Mouse (Mus musculus): ENCODE results near the gene Agbl1.

Gene Agbl1

DNA sequence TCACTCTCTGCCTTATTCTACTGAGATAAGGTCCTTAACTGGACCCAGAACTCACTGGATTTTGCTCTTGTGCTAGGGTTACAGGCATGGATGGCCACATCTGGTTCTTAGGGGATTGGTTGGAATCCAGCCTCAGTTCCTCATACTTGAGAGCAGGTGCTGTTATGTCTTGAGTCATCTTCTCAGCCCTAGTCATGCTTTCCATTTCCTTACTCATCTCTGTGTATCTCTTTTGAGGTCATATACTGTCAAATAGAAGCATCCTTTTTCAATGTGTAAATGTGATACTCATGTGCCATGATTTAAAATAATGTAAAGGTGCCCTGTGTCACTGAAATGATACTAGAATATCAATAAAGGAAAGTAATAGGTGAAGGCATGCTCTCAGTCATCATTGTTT is 705.5 kb downstream of the Agbl1 start:
- no peak for DNase-seq (ENCODE audit: low spot score)

DNA sequence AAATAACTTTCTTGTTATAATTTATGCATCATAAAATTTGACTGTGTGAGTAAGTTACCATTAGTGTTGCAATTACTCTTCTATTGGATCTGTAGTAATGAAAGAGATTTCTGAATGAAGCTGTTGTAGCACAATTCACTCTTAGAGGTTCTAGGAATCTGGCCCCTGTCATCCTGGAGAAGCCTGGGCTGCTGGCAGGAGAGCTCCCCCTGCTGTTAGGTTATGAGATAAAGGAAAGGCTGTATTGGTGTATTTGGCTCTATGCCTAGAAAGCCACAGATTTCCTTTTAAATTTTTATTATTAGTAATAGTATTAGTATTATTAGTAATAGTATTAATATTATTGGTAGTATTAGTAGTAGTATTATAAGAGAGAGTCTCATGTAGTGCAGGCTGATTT is 711.8 kb downstream of the Agbl1 start:
- DNase-seq (ENCODE audit: low spot score) = peak; percentile 23

DNA sequence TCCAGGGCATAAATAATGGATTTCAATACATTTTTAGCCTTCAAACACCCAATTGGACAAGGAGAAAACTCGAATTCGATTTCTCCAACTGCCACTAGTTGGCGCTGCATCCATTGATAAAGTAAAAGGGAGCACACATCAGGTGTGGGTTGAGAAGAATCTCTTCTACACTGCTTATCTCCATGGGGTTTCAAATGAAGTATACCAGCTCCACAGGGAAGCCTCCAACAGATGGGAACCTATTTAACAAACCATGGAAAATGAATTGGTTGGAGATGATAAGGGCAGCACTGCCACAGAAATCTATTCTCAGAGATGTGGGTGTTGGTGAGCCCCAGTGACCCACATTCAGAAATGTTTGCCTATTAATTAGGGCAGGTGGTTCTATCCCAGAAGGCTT is 741.6 kb downstream of the Agbl1 start:
- DNase-seq (ENCODE audit: low spot score) = no peak

DNA sequence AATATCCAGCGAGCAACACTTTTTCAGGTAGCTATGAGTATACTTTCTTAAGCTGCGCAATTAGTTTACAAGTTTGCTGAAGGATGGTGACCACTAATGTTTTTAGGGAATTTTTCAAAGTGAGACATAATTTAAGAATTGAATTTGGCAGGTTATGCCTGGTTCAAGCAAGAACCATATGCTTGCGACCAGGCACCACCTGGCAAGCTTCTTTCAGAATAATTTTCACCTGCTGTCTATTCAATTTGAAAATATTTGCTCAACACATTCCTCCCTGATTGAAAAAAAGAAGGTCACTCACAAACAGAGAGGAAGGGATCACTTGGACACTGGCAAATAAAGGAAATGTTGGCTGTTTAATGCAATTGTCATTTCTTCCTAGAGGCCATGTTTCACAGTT is 779.9 kb downstream of the Agbl1 start:
- DNase-seq (ENCODE audit: low spot score) = no peak

DNA sequence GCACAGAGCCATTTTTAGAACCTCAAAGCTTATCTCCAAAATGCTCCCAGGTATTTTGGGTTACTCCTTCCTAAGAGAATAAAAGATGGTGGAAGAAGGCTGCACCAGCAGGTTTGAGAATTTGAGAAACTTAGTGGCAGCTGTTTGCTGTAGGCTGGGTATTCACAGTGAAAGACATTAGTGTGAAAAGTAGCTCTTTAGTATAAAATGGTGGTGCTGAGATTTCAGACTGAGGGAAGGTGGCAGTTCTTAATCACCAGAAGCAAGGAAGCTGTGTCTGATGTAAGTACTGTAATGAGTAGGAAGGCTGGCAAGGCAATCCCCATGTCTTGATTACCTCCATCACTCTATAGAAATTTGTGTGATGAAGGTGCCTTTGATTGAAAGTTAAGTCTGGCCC is 799.3 kb downstream of the Agbl1 start:
- DNase-seq (ENCODE audit: low spot score) = no peak

DNA sequence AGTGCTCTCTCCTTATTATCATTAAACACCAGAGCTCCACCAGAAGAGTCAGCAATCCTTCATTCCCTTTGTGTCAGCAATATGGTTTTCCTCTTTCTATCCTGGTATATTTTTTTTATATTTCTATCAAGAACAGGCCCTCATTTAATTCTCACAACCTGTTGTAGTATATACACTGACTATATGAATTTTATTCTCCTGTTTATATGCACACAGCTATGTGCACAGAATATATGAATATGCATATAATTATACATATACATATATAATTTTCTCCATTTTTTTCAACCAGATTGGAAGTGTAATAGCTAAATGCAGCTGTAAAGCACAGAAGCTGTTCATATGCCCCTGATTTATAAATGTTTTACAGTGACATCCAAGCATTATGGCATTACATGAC is 846.3 kb downstream of the Agbl1 start:
- no peak for DNase-seq (ENCODE audit: low spot score)

DNA sequence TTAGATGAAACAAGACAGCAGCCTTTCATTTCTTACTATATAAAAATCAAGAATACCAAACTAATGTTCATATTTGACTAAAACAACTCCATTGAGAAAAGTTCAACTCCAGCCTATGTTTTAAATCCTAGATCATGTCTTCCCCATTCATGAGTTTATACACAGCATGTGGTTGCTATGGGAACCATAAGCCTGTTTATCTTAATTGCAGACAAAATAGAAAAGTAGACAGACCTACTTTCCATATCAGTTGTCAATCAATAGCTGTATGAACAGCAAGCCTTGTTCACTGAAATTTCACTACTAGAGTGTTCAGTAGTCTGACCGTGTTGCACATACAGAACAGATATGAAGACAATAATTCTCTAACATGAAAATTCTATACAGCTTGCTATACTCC is 857.6 kb downstream of the Agbl1 start:
- DNase-seq (ENCODE audit: low spot score) = no peak

DNA sequence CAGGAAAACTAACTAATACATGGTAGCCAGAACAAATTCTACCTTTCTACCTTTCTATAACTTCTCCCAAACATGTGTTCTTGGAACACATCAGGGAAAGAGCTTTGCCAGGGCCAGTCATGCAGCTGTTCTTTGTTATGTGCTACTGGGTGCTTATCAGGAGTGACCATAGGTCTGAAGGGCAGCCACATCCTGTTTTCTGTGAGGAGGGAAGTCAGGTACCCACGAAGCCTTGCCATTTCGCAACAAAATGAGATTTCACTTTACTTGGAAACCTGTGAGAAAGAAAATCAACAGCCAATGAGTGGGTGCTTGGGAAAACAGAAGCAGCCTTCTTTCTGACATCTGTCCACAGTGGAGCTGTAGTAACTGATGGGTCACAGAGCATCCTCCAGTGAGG is 865.5 kb downstream of the Agbl1 start:
- DNase-seq (ENCODE audit: low spot score) = no peak

DNA sequence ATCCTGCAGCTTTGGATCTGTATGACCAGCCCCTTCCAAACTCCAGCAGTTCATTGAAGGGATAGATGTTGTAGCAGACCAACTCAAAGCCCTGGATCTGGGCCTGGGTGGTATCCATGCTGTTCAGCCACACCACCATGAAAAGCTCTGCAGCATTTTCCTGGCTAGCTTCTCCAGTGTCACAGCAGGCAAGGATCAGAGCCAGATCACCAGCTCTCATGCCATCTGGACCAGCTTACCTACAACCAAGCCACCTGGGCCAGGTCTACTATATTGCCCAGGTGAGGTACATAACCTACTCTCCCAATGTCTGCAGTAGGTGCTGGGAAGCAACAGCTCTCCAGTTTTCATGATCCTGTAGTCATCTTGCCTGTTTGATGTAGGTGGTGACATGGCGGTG is 884.3 kb downstream of the Agbl1 start:
- DNase-seq (ENCODE audit: low spot score) = no peak

DNA sequence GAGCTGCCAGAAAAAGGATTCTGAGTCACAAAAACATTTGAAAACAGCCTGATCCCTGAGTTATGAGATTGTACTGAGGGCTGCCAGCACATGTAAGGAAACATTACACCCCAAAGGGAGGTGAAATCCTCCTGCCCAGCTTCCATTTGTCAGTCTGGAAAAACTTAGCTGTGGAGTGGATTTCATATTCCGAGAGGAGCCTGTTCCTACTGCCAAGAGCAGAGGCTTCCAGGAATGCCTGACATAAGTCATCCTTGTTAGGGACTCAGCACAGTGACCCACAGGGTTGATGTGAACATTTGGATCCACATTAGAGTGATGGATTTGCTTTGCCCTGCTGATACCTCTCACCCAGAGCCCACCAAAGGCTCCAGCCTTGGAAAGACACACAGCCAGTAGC is 899.4 kb downstream of the Agbl1 start:
- DNase-seq (ENCODE audit: low spot score) = no peak

DNA sequence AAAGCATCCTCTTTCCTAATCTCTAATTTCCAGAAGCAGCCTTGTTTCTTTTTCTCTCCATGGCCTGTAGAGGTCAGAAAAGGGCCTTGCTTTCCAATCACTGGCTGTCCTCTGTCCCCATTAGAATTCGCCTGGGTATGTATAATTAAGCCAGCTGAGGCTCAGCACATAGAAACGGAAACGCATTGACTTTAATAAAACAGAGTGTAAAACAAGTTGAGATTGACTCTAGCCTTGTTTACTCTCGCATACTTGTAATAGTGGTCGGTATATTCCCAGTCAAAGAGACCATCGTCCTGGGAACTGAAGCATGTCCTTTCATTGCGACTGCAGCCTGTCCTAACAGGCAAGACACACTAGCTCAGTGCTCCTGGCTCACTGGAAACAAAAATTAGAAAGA is 902.3 kb downstream of the Agbl1 start:
- no peak for DNase-seq (ENCODE audit: low spot score)

DNA sequence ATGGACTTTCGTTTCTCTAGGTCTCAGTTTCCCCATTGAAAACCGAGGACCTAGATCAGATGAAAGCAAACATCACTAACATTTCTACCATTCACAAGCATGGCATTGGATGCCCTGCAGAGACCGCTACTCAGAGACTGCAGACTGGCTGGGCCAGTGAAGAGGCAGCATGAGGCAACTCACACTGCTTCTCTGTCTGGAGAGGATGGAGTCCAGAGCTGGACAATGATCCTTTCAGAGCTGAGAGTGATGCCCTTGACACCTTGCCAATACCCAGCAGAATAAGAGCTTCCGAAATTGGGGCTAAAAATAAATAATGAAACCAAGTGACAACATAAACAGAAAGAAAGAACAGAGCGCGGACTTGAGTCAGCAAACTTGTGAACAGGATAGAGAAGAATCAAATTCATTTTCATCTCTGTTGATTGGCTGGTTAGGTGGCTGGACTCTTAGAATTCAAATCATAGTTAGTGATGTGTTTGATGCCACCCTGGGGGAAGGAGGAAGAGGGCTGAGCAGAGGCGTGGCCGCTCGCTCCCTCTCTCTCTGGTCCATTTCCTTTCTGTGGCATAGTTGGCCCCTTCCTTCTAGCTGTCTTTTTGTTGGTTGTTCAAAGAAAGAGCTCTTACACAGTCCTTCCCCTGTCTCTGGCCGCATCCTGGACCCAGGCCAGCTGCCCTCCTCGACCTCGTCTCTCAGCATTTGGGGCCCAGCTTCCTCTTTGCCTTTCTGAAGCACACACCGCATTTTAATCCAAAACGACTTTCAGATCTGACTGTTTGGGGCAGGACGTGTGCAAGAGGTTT is 903.1 kb downstream of the Agbl1 start:
- no peak for DNase-seq (ENCODE audit: low spot score)

DNA sequence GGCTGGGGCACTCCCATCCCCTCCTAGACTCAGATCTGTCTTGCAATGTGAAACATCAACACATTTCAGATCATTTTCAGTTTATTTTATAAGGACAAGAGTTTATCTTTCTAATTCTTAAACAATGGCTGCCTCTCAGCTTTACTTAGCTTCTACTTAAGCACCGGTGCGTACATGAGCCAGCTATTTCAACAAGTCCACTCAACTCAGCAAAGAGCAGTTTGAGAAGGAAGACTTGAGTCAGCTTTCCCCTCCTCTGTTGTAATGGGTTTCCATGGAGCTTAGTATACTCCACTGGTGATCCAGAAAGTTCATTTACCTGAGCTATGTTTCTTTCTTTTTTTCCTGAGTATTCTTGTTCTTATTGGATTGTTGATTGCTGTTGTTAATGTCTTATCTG is 905.2 kb downstream of the Agbl1 start:
- DNase-seq (ENCODE audit: low spot score) = peak; percentile 28

DNA sequence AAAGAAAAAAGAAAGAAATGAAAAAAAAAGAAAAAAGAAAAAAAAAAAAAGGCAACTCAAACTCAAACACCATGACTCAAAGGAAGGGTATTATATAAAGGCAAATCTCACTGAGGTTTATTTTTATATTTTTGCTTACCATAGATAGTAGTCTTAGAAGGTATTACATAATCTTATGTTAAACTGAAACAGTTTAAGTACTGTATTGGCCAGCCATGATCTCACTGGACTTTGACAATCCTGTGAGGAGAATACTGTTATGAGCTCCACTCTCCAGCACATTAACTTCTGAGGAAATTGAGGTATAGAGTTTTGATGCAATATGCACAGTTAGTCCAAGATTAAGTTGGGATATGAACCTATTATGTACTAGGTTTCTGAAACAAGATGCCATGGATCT is 909.0 kb downstream of the Agbl1 start:
- no peak for DNase-seq (ENCODE audit: low spot score)

DNA sequence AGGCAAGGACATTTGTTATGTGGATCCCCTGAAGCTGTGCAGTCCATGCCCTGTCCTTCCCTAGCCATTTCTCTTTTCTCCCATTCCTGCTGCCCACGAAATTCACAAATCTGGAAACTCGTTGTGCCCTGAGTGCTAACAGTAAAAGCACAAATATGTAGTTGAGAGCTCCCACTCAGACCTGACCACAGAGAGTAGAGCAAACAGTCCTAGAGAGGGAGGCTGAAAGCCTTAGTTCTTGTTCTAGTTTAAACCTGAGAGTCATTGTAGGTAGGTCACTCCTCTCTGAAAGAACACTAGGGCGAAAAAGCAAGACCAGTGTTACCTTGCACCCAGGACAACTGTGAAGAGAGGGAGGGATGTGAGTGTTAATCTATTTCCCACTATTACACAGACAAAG is 917.8 kb downstream of the Agbl1 start:
- DNase-seq (ENCODE audit: low spot score) = peak; percentile 34

DNA sequence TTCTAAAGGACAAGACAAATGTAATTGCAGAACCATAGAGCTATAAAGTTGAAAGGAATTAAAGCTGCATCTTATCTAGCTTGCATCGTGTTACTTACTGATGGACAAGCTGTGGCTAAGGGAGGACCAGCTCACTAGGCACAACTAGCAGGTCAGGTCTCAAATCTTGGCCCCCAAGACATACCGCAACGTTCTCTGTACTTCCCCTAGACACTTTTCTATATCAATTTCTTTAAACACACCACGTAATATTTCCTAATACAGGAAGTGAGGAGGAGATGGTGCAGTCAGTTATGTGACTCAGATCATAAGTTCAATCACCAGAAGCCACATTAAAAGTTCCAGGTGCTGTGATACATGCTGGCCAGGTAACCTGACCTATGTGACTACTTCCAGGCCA is 919.1 kb downstream of the Agbl1 start:
- DNase-seq (ENCODE audit: low spot score) = no peak

DNA sequence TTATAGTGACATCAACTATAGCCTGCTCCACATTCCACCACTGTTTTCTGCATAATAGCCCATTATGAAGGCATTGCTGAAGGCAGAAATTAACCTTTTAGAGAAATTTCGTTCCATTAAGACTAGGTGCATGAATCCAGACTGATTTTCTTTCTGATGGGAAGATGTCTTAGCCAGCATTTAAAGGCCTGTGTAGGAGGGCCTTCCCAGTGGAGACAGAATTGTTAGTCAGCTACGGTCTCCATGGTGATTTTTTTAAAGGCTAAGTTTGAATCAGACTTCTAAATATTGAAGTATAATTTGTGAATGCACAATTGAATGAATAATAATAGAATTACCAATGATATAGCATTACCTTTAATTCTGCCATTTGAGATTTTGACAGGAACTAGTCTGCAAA is 920.2 kb downstream of the Agbl1 start:
- DNase-seq (ENCODE audit: low spot score) = no peak

DNA sequence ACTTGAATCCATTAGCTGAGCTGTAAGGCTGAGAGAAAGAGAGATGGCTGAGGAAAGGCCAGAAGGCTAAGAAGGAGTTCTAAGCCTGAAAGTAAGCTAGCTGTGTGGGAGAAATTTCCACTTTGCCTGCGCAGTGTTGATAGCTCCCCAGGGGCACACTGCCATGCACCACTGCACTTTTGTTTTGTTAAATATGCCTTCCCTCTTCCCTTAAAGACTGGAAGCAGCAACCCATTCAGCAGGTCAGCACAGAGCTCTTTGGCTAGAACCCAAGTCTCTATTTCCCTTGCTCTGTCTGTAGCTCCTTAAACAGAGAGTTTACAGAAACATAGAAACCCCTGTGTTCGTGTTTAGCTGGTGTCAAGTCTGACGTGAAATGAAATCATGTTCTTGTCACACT is 922.7 kb downstream of the Agbl1 start:
- no peak for DNase-seq (ENCODE audit: low spot score)

DNA sequence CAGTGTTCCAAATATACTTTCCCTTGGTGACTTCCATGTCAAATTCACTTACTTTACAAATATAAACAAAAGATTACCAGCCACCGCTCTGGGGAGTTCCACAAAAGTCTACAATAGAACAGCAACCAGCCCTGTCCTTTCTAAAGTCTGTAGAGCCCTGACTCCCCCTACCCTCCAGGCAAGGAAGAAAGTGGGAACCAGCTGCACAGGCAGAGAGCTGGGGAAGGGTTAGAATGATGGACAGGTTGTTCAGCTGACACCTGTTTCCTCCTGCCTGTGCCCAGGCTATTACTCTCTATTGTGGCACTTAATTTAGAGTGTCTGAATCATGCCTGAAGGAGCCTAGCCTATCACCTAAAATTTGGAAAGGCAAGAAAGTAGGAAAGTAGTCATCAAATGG is 923.2 kb downstream of the Agbl1 start:
- no peak for DNase-seq (ENCODE audit: low spot score)

DNA sequence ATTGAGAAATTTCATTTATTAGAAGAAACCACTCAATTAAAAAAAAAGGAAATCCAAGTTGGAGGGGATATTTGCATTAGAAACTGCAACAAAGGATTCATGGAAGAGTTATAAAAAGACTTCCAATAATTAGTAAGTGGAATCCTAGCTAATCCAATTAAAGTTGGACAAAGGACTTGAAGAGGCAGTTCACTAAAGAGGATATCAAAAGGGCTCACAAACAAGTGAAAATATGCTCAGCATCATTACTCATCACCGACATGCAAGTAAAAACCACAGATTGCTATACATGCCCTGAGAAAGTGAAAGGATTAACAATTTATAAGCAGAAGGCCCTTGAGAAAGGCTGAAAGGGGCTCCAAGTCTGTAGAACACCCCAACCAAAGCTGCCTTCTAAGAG is 935.2 kb downstream of the Agbl1 start:
- DNase-seq (ENCODE audit: low spot score) = no peak

Measured in lung, postnatal 25 days (tissue).